Mouse (Mus musculus) kidney, adult 2 months (tissue): Measurements from ENCODE around the gene Gm8104.
"Not testable (repeated sequence)": the region's sequence is repeated elsewhere in the genome, so short reads cannot be mapped to it uniquely, and the experiment has no call there.

Experiments
- CTCF ChIP-seq: fragments of 200-500 bp; conservative IDR thresholded peaks from 2 replicates; pipeline ENCODE4 v1.5.1; 2011; ENCODE audit warnings: low read depth, mild to moderate bottlenecking, control low read depth, low read length, moderate library complexity, mixed read lengths; ENCODE audit not compliant: insufficient read depth, insufficient read length
- POLR2A ChIP-seq: fragments of 200-500 bp; IDR thresholded peaks from one replicate; pipeline ENCODE4 v1.6.1; 2011; ENCODE audit warnings: low read depth, low read length, control low read depth

DNA sequence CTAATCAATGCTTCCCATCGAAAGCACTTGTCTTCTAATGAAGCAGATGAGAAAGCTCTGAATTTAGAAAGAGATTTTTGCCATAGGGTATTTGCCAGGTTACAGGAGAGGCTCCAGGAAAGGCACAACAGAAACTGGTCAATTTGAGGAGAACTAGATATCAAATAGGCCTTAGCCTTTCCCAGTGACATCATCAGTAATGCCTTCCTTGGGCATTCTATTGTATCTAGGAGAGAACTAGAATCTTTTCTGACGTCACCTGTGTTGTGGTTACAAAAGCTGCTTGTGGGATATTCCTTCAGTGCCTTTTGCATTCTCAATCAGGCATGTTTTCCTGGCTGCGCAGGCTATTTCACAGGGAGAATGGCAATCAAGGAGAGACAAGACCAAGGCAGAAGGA is at the start of gene Gm8104:
- TF ChIP-seq CTCF, POLR2A: not testable (repeated sequence)
